Mouse (Mus musculus): Measurements from ENCODE around the gene Ddr1. TPM values are rescaled to one million over a fixed set of nuclear protein-coding genes. Genes with fewer than 3 reads are reported as not detected.

Ddr1 gene
- polyA plus RNA-seq, 1 experiment = 56.6 TPM

DNA sequence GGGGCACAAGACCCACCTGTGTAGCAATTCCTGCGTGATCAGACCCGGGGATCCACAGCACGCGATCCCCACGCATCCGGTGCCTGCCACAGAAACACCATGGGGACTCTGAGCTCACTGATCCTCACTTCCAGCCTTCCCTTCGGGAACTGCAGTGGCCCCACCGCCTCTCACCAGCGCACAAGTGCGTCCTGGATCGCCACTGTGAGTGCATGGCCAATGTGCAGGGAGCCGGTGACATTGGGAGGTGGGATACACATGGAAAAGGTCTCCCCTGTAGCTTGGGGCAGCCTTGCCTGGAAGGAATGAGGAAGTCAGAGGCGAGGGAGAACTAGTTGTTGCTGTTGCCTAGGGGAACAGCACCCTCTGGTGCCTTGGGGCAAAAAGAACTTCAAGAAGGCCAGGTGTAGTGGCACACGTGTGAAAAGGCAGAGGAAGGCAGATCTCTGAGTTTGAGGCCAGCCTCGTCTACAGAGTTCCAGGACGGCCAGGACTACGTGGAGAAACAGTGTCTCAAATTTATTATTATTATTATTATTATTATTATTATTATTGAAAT, 38.4 kb downstream of the Ddr1 start:
- Histone ChIP-seq H3K36me3 (ENCODE audit: control insufficient read depth, insufficient read depth) (peaks cover 6% of the 10 kb centered on the region), H3K27me3 (ENCODE audit: control insufficient read depth, insufficient read depth, insufficient read length) (no peaks in the 10 kb centered on the region), H3ac (ENCODE audit: control insufficient read depth, insufficient read length, low read depth) (no peak overlapping the region), H3K4me3 (ENCODE audit: insufficient read depth, poor library complexity, severe bottlenecking) (peak overlapping the region; percentile 82), H3K79me2 (ENCODE audit: control insufficient read depth, insufficient read depth) (peaks cover 16% of the 10 kb centered on the region), H3K79me3 (ENCODE audit: low read depth) (no peaks in the 10 kb centered on the region)
- TF ChIP-seq CTCF (IDR thresholded peaks at IDR 0.05; ENCODE audit: control insufficient read depth, insufficient read depth, insufficient read length) (peak; percentile 34), CEBPB (IDR thresholded peaks at IDR 0.05; ENCODE audit: low read depth) (no peak)

DNA sequence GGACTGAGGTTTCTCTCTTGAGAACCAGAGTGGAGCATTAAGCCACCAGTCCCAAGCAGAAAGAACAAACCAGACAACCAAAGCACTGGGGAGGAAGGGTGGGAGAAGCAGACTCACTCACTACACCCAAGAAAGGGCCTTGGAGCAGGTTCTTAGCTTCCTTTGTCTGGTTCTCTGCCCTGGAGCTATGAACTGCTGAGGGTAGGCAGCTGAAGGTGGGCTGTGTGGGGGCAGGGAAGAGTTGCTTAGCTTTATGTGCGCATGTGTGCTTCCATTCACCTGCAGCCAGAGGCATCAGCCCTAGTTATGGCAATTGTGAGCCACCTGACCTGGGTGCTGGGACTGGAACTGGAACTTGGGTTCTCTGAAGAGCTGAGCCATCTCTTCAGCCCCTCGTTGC, 51.3 kb downstream of the Ddr1 start:
- H3K4me3 ChIP-seq (ENCODE audit: insufficient read depth, poor library complexity, severe bottlenecking) = no peak overlapping the region
- no peaks in the 10 kb centered on the region for H3K79me2 ChIP-seq (ENCODE audit: control insufficient read depth, insufficient read depth)
- peaks cover 3% of the 10 kb centered on the region for H3K27me3 ChIP-seq (ENCODE audit: control insufficient read depth, insufficient read depth, insufficient read length)
- no peaks in the 10 kb centered on the region for H3K79me3 ChIP-seq (ENCODE audit: low read depth)
- TF ChIP-seq USF1 (IDR thresholded peaks at IDR 0.05; ENCODE audit: low read depth) (no peak), CEBPB (IDR thresholded peaks at IDR 0.05; ENCODE audit: low read depth) (no peak), MAX (IDR thresholded peaks at IDR 0.05) (no peak), MYOG (IDR thresholded peaks at IDR 0.05; ENCODE audit: control insufficient read depth, extremely low read depth, insufficient read length) (no peak), FOSL1 (IDR thresholded peaks at IDR 0.05; ENCODE audit: insufficient read depth, low read length, poor library complexity, severe bottlenecking) (no peak), CTCF (IDR thresholded peaks at IDR 0.05; ENCODE audit: control insufficient read depth, insufficient read depth, insufficient read length) (no peak), MYOD1 (IDR thresholded peaks at IDR 0.05; ENCODE audit: control insufficient read depth, insufficient read length, low read depth) (no peak)
- no peak overlapping the region for H3ac ChIP-seq (ENCODE audit: control insufficient read depth, insufficient read length, low read depth)
- H3K36me3 ChIP-seq (ENCODE audit: control insufficient read depth, insufficient read depth) = no peaks in the 10 kb centered on the region

DNA sequence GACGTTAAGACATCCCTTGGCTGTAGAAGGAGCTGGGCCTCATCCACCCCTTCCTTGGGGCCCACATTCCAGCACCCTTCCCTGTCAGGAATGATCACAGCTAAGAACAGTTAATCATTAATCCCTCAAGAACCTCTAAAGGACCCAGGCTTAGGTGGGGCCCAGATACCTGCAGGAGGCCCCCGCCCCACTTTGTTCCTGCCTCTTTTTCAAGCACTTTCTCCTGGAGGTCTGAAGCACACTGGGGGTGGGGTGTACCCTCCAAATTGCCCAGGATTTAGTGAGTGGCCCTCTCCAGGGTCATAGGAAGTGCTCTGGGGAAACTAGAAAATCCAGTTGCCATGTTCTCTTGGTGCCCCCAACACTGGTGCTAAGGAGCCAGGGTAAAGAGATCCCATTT, 55.0 kb downstream of the Ddr1 start:
- H3K36me3 ChIP-seq (ENCODE audit: control insufficient read depth, insufficient read depth) = no peaks in the 10 kb centered on the region
- peaks cover 3% of the 10 kb centered on the region for H3K27me3 ChIP-seq (ENCODE audit: control insufficient read depth, insufficient read depth, insufficient read length)
- no peak overlapping the region for H3ac ChIP-seq (ENCODE audit: control insufficient read depth, insufficient read length, low read depth)
- H3K4me3 ChIP-seq (ENCODE audit: insufficient read depth, poor library complexity, severe bottlenecking) = no peak overlapping the region
- no peaks in the 10 kb centered on the region for H3K79me3 ChIP-seq (ENCODE audit: low read depth)
- TF ChIP-seq CTCF (IDR thresholded peaks at IDR 0.05; ENCODE audit: control insufficient read depth, insufficient read depth, insufficient read length) (no peak), MYOG (IDR thresholded peaks at IDR 0.05; ENCODE audit: control insufficient read depth, extremely low read depth, insufficient read length) (no peak), MAX (IDR thresholded peaks at IDR 0.05) (no peak), MYOD1 (IDR thresholded peaks at IDR 0.05; ENCODE audit: control insufficient read depth, insufficient read length, low read depth) (no peak), CEBPB (IDR thresholded peaks at IDR 0.05; ENCODE audit: low read depth) (no peak), USF1 (IDR thresholded peaks at IDR 0.05; ENCODE audit: low read depth) (no peak), FOSL1 (IDR thresholded peaks at IDR 0.05; ENCODE audit: insufficient read depth, low read length, poor library complexity, severe bottlenecking) (no peak)
- no peaks in the 10 kb centered on the region for H3K79me2 ChIP-seq (ENCODE audit: control insufficient read depth, insufficient read depth)

DNA sequence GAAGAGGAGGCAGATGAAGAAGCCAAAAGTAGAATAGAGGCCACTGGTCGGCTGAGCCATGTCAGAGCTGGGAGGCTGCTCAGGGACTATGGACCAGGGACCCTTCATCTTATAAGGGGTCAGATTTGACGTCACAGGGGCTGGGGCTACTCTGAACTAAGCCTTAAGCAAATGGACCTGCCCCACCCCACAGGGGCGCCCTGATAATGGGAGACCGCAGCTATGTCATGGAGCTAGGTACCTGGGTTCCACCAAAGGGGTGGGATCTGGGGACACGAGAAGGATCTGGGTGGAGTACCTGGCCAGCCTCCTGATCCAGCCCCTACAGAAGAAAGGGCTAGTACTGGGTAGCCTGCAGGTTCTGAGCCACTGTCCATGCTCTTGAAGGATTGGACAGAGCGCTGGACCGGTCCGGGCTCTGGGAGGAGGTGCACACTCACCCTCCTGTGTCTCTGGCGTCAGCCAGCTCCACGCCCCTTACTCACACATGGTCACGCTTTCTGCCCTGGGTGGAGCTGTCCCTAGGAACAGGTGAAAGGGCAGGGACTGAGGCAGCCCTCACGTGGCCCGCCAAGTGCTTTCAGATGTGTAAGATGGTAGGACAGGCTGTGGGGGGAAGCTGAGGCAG, 60.7 kb downstream of the Ddr1 start, which contains the start of gene Mucl3:
Gene Mucl3, minus strand, starts transcription at position 87 of the 628 bp plus-strand sequence.
- peaks cover 15% of the 10 kb centered on the region for H3K27me3 ChIP-seq (ENCODE audit: control insufficient read depth, insufficient read depth, insufficient read length)
- TF ChIP-seq MAX (IDR thresholded peaks at IDR 0.05) (no peak), USF1 (IDR thresholded peaks at IDR 0.05; ENCODE audit: low read depth) (no peak), FOSL1 (IDR thresholded peaks at IDR 0.05; ENCODE audit: insufficient read depth, low read length, poor library complexity, severe bottlenecking) (no peak), CTCF (IDR thresholded peaks at IDR 0.05; ENCODE audit: control insufficient read depth, insufficient read depth, insufficient read length) (no peak), MYOG (IDR thresholded peaks at IDR 0.05; ENCODE audit: control insufficient read depth, extremely low read depth, insufficient read length) (no peak), MYOD1 (IDR thresholded peaks at IDR 0.05; ENCODE audit: control insufficient read depth, insufficient read length, low read depth) (no peak), CEBPB (IDR thresholded peaks at IDR 0.05; ENCODE audit: low read depth) (no peak)
- no peak within 1 kb of the TSS for H3ac ChIP-seq (ENCODE audit: control insufficient read depth, insufficient read length, low read depth)
- H3K79me2 ChIP-seq (ENCODE audit: control insufficient read depth, insufficient read depth) = no peaks in the 10 kb centered on the region
- H3K36me3 ChIP-seq (ENCODE audit: control insufficient read depth, insufficient read depth) = no peaks in the 10 kb centered on the region
- H3K4me3 ChIP-seq (ENCODE audit: insufficient read depth, poor library complexity, severe bottlenecking) = no peak within 1 kb of the TSS
- no peaks in the 10 kb centered on the region for H3K79me3 ChIP-seq (ENCODE audit: low read depth)

DNA sequence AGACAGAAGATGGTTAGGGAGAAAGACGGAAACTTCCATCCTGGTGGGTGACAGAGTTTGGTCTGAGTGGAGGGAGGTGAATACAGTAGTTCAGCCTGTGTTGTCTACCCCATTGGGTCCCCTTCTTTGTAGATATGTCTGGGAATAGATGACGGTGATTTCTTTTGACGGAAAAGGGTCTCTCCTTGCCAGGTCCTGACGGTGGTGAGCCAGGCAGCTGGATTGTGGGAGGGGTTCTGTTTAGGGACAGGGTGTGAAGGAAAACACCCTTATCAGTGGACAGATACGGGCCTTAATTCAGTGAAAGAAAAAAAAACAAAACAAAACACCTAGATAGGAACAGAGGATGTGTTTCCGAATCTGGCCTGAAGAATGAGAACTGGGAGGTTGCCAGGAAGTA, 65.1 kb downstream of the Ddr1 start:
- H3K36me3 ChIP-seq (ENCODE audit: control insufficient read depth, insufficient read depth) = no peaks in the 10 kb centered on the region
- no peak for TF ChIP-seq USF1 (IDR thresholded peaks at IDR 0.05; ENCODE audit: low read depth)
- no peak for TF ChIP-seq MYOG (IDR thresholded peaks at IDR 0.05; ENCODE audit: control insufficient read depth, extremely low read depth, insufficient read length)
- TF ChIP-seq MYOD1 (IDR thresholded peaks at IDR 0.05; ENCODE audit: control insufficient read depth, insufficient read length, low read depth) = no peak
- TF ChIP-seq MAX (IDR thresholded peaks at IDR 0.05) = no peak
- no peak for TF ChIP-seq FOSL1 (IDR thresholded peaks at IDR 0.05; ENCODE audit: insufficient read depth, low read length, poor library complexity, severe bottlenecking)
- no peak for TF ChIP-seq CEBPB (IDR thresholded peaks at IDR 0.05; ENCODE audit: low read depth)
- no peak for TF ChIP-seq CTCF (IDR thresholded peaks at IDR 0.05; ENCODE audit: control insufficient read depth, insufficient read depth, insufficient read length)

More for the DNA sequence above, 65.1 kb downstream of the Ddr1 start:
- Histone ChIP-seq H3K79me3 (ENCODE audit: low read depth) (no peaks in the 10 kb centered on the region), H3K27me3 (ENCODE audit: control insufficient read depth, insufficient read depth, insufficient read length) (peaks cover 15% of the 10 kb centered on the region), H3ac (ENCODE audit: control insufficient read depth, insufficient read length, low read depth) (no peak overlapping the region), H3K4me3 (ENCODE audit: insufficient read depth, poor library complexity, severe bottlenecking) (no peak overlapping the region), H3K79me2 (ENCODE audit: control insufficient read depth, insufficient read depth) (no peaks in the 10 kb centered on the region)

All from C2C12 (cell line).